Mouse (Mus musculus): Measurements from ENCODE around the gene Pappa2.

GRCm38 (mm10) chr1:158773102-158773501, 207.2 kb downstream of the Pappa2 start:
- TF ChIP-seq POLR2A (IDR thresholded peaks at IDR 0.05; ENCODE audit: insufficient read depth, low read length): no peak
- no peak for TF ChIP-seq CTCF (IDR thresholded peaks at IDR 0.05; ENCODE audit: low read depth, low read length)
- TF ChIP-seq EP300 (IDR thresholded peaks at IDR 0.05; ENCODE audit: insufficient read depth, low read depth, low read length): no peak
